Mouse (Mus musculus): Measurements from ENCODE around the gene Ntf5. TPM values are rescaled to one million over a fixed set of nuclear protein-coding genes. Genes with fewer than 3 reads are reported as not detected.
"Not testable (repeated sequence)": the region's sequence is repeated elsewhere in the genome, so short reads cannot be mapped to it uniquely, and the experiment has no call there.

Gene Ntf5
- polyA plus RNA-seq, 1 experiment from 2014 or later, result not detected

GRCm38 (mm10) chr7:45446589-45446988 lies 33.1 kb downstream of the Ntf5 start:
- no peak overlapping the region for H3K27ac ChIP-seq
- no peak overlapping the region for H3K4me2 ChIP-seq (replicated peaks)
- peaks cover 63% of the 10 kb centered on the region for H3K36me3 ChIP-seq
- H3K9me3 ChIP-seq, result no peaks in the 10 kb centered on the region
- no peaks in the 10 kb centered on the region for H3K27me3 ChIP-seq
- no peak for ATAC-seq
- H3K4me1 ChIP-seq (replicated peaks), result peaks cover 2% of the 10 kb centered on the region; the same call in 1 of the 2 replicates
- no peak overlapping the region for H3K4me3 ChIP-seq (replicated peaks)
- no peak overlapping the region for H3K9ac ChIP-seq (replicated peaks)

GRCm38 (mm10) chr7:45447325-45447990 lies 34.0 kb downstream of the Ntf5 start:
- peaks cover 3% of the 10 kb centered on the region; the same call in 1 of the 2 replicates for H3K4me1 ChIP-seq (replicated peaks)
- H3K27ac ChIP-seq, result no peak overlapping the region
- H3K9ac ChIP-seq (replicated peaks), result no peak overlapping the region
- no peaks in the 10 kb centered on the region for H3K27me3 ChIP-seq
- H3K4me2 ChIP-seq (replicated peaks), result no peak overlapping the region
- no peak overlapping the region for H3K4me3 ChIP-seq (replicated peaks)
- H3K36me3 ChIP-seq, result peaks cover 61% of the 10 kb centered on the region
- ATAC-seq, result no peak
- no peaks in the 10 kb centered on the region for H3K9me3 ChIP-seq
- 44% methylated on average over 11 of the region's 11 CpGs for WGBS

DNA sequence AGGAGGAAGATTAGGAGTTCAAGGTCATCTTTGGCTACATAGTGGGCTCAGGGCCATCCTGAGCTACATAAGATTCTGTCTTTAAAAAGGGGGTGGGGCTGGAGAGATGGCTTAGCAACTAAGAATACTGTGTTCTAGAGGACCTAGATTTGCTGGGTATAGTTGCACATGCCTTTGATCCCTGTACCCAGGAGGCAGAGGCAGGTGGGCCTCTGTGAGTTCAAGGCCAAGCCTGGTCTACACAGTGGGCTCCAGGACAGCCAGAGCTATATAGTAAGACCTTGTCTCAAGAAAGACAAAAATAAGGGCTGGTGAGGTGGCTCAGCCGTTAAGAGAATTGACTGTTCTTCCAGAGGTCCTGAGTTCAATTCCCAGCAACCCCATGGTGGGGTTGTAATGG lies 36.5 kb downstream of the Ntf5 start:
- Histone ChIP-seq H3K27ac (no peak overlapping the region), H3K4me2 (replicated peaks) (no peak overlapping the region), H3K36me3 (peaks cover 55% of the 10 kb centered on the region), H3K9ac (replicated peaks) (no peak overlapping the region), H3K27me3 (no peaks in the 10 kb centered on the region), H3K9me3 (no peaks in the 10 kb centered on the region), H3K4me3 (replicated peaks) (no peak overlapping the region), H3K4me1 (replicated peaks) (peaks cover 3% of the 10 kb centered on the region; the same call in 1 of the 2 replicates)
- no peak for ATAC-seq
- WGBS, result 90% methylated on average over 1 of the region's 1 CpGs

DNA sequence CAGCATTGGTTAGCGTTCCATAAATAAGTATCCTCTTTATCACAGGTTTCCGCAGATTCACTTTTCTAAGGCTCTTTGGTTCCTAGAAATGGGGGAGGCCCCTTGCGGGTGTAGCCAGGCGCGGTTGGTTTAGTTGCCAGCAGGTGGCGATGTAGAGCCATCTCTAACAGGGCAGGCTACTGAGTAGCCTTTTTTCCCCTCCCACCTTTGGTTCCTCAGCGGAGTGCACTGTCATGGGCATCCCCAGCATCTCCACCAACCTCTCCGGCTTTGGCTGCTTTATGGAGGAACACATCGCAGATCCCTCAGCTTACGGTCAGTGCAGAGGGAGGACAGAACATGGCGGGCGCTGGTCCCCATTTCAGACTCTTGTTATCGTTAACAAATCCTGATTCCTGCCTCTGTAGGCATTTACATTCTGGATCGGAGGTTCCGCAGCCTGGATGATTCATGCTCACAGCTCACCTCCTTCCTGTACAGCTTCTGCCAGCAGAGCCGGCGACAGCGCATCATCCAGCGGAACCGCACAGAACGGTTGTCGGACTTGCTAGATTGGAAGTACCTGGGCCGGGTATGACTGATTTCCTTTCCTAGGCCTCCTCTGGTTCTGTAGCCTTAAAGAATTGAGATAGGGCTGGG lies 38.0 kb downstream of the Ntf5 start:
- Histone ChIP-seq H3K36me3 (peaks cover 60% of the 10 kb centered on the region), H3K4me2 (replicated peaks) (no peak overlapping the region)

GRCm38 (mm10) chr7:45454971-45455370 lies 41.5 kb downstream of the Ntf5 start:
- no peak for ATAC-seq
- WGBS, result 92% methylated on average over 15 of the region's 15 CpGs

More for the DNA sequence above, 38.0 kb downstream of the Ntf5 start:
- H3K4me3 ChIP-seq (replicated peaks), result no peak overlapping the region
- H3K9me3 ChIP-seq, result no peaks in the 10 kb centered on the region
- ATAC-seq, result peak; percentile 85
- 0 out of 2 replicates have a peak overlapping the region, but pooled peaks have one; percentile 7 for H3K9ac ChIP-seq (replicated peaks)
- WGBS, result 52% methylated on average over 23 of the region's 23 CpGs
- no peaks in the 10 kb centered on the region for H3K27me3 ChIP-seq
- H3K27ac ChIP-seq, result no peak overlapping the region
- peaks cover 8% of the 10 kb centered on the region for H3K4me1 ChIP-seq (replicated peaks)

DNA sequence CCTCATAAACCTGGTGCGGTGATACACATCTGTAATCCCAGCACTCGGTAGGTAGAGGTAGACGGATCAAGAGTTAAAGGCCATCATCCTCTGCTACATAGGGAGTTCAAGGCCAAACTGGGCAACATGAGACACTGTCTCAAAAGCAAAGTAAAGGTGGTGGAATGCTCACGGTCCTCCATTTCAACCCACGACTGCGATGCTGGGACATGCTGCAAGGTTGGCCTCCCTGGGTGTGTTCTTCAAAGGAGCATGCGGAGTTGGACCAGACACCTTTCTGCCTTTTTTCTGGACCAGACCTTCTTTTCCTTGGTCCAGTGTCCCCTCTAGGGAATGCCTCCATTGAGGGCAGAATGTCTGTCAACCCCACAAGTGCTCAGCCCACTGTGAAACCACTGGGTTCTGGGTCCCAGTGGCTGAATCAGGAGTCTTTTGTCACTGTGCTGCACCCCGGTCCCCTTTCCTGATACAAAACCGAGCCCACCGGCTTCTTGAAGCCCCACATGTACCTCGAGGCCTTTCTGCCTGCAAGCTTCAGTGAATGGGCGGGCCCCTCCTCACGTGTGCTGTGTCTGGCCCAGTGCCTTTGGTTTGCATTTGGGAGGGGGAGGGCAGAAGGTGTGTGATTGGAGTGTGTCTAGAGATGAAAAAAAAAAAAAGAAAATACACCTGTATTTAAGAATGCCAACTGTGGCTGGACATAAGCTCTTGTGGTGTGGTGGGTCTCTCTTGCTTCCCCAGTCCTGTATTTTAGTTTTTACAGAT lies 42.6 kb downstream of the Ntf5 start:
- Histone ChIP-seq H3K36me3 (peaks cover 55% of the 10 kb centered on the region), H3K4me3 (replicated peaks) (0 out of 2 replicates have a peak overlapping the region, but pooled peaks have one; percentile 95), H3K9me3 (no peaks in the 10 kb centered on the region), H3K27me3 (no peaks in the 10 kb centered on the region), H3K27ac (peak overlapping the region; percentile 32; the same call in 1 of the 2 replicates), H3K9ac (replicated peaks) (no peak overlapping the region), H3K4me2 (replicated peaks) (peak overlapping the region; percentile 92; the same call in 1 of the 2 replicates), H3K4me1 (replicated peaks) (peaks cover 40% of the 10 kb centered on the region)
- 78% methylated on average over 13 of the region's 13 CpGs for WGBS
- ATAC-seq, result no peak

More at GRCm38 (mm10) chr7:45454971-45455370, 41.5 kb downstream of the Ntf5 start:
- Histone ChIP-seq H3K4me3 (replicated peaks) (no peak overlapping the region), H3K4me1 (replicated peaks) (peaks cover 28% of the 10 kb centered on the region), H3K9ac (replicated peaks) (no peak overlapping the region), H3K27me3 (no peaks in the 10 kb centered on the region), H3K9me3 (no peaks in the 10 kb centered on the region), H3K27ac (no peak overlapping the region), H3K36me3 (peaks cover 58% of the 10 kb centered on the region), H3K4me2 (replicated peaks) (no peak overlapping the region)

DNA sequence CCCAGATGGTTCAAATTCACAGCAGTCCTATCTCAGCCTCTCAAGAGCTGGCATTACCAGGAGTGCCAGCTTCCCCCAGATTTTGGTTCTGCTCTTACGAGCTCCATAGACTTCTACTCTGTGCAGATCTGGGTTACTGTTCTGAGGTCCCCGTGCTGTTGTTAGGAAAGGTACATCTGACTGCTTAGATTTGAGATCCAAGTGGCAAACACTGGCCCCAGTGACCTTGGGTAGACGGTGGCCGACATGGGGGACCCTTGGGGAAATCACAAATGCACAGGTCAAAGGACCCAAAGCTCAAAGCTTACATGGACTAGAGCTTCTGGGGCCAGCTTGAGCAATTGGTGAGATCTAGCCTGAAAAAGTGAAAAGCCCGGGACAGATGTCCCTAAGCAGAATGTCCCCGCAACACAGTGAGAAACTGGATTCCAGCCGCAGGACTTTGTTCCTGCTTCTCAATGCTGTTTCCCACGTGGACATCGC lies 43.3 kb downstream of the Ntf5 start:
- ATAC-seq, result no peak
- 60% methylated on average over 9 of the region's 9 CpGs for WGBS
- H3K4me3 ChIP-seq (replicated peaks), result peak overlapping the region; percentile 95
- no peaks in the 10 kb centered on the region for H3K27me3 ChIP-seq
- peaks cover 59% of the 10 kb centered on the region for H3K36me3 ChIP-seq
- peaks cover 42% of the 10 kb centered on the region for H3K4me1 ChIP-seq (replicated peaks)
- H3K27ac ChIP-seq, result peak overlapping the region; percentile 32
- peak overlapping the region; percentile 92 for H3K4me2 ChIP-seq (replicated peaks)
- H3K9me3 ChIP-seq, result no peaks in the 10 kb centered on the region
- peak overlapping the region; percentile 97 for H3K9ac ChIP-seq (replicated peaks)

DNA sequence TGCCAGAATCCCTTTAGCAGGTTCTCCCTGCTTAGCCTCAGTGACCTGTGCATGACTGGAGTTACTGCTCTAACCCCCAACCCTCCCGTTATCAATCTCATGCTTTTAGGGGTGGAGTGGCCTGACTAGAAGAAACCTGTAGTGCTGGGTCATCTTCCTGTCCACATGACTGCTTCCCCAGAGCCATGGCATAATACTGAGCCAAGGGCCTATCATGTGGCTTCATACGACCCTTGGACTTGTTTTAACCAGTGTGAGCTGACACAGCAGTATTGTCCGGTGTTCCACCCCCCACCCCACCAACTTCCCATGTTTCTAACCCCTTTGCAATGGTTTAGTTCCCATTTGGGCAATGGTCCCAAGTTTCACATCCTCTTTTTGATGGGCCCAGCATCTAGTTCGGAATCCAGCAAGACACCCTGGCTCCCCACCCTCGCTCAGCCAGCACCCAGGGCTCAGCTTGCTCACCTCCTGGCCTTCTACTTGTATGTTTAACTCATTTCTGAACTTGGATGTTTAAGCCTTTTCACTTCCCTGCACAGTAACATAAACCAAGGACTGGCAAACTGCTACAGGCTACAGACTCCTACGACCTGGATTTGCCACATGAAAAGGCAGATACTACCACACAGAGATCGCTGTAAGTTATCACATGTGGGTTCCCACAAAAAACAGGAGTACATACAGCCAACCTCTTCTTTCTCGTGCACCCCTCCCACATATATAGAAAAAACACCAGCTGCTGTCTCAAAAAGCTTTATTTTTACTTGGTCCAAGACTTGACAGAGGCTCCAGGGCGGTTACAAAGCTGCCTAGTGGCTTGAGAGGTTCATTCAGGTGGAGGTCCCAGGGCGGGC lies 43.9 kb downstream of the Ntf5 start:
- 79% methylated on average over 10 of the region's 10 CpGs for WGBS
- no peak for ATAC-seq
- Histone ChIP-seq H3K27ac (peak overlapping the region; percentile 15; the same call in 1 of the 2 replicates), H3K27me3 (no peaks in the 10 kb centered on the region), H3K4me2 (replicated peaks) (peak overlapping the region; percentile 92), H3K4me1 (replicated peaks) (peaks cover 44% of the 10 kb centered on the region), H3K9me3 (no peaks in the 10 kb centered on the region), H3K9ac (replicated peaks) (peak overlapping the region; percentile 97), H3K4me3 (replicated peaks) (peak overlapping the region; percentile 95), H3K36me3 (peaks cover 63% of the 10 kb centered on the region)

GRCm38 (mm10) chr7:45458748-45459563 lies 45.5 kb downstream of the Ntf5 start:
- Histone ChIP-seq H3K4me2 (replicated peaks) (peak overlapping the region; percentile 92), H3K36me3 (peaks cover 69% of the 10 kb centered on the region), H3K27me3 (no peaks in the 10 kb centered on the region), H3K4me1 (replicated peaks) (peaks cover 44% of the 10 kb centered on the region), H3K4me3 (replicated peaks) (peak overlapping the region; percentile 95), H3K9ac (replicated peaks) (peak overlapping the region; percentile 97), H3K27ac (peak overlapping the region; percentile 95), H3K9me3 (no peaks in the 10 kb centered on the region)
- ATAC-seq, result peak; percentile 79
- under 1% methylated on average over 42 of the region's 43 CpGs for WGBS

- ATAC-seq, result peak; percentile 95
- H3K36me3 ChIP-seq, result peaks cover 65% of the 10 kb centered on the region
- H3K27ac ChIP-seq, result peak within 1 kb of the TSS; percentile 95
- peak within 1 kb of the TSS; percentile 92 for H3K4me2 ChIP-seq (replicated peaks)
- peak within 1 kb of the TSS; percentile 95 for H3K4me3 ChIP-seq (replicated peaks)
- H3K27me3 ChIP-seq, H3K9me3 ChIP-seq: not testable (repeated sequence)
- H3K4me1 ChIP-seq (replicated peaks), result peaks cover 45% of the 10 kb centered on the region
- peak within 1 kb of the TSS; percentile 97 for H3K9ac ChIP-seq (replicated peaks)
- 0% methylated on average over 34 of the region's 37 CpGs for WGBS
These were observed 46.2 kb downstream of the Ntf5 start, which contains the start of gene Ftl1 for GRCm38 (mm10) chr7:45459564-45460140. Gene Ftl1 (minus strand): TSS chr7:45459884.
